Mouse (Mus musculus): ENCODE results near the gene Galnt12. TPM values are rescaled to one million over a fixed set of nuclear protein-coding genes. Genes with fewer than 3 reads are reported as not detected.

Galnt12 gene
- polyA plus RNA-seq, 1 experiment, result 1.3 TPM

DNA sequence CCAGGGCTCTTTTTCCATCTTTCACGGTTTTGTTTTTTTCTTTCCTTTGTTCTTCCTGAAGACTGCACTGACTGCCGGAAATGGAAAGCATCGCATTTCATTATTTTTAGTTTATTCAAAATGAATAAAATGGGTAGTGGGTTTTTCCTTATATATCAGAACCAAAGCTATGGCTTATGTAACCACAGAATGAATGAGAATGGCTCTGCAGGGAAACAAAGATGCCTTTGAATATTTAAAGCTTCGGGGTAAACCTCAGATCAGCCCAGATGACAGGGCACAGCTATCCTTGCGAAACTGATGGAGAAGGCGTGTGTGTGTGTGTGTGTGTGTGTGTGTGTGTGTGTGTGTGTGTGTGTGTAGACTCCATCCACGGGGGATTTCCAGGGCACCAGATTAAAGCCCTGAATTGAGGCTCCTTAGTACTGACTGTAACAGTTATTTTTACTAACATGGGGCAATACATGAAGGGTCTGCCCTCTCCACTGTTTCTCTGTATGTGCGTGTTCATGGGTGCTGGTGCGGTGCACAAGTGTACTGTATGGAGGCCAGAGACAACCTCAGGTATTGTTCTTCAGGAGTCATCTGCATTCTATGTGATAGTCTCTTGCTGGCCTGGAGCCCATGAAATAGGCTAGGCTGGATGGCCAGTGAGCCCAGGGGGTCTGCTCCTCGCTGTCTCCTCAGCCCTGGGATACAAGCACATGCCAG lies 49.9 kb downstream of the Galnt12 start:
- DNase-seq, result no peak
- Histone ChIP-seq H3K4me1 (ENCODE audit: control insufficient read depth, insufficient read depth, low read length) (no peaks in the 10 kb centered on the region; the same call in 1 of the 2 replicates), H3K27me3 (ENCODE audit: control insufficient read depth, insufficient read depth, low read length) (no peaks in the 10 kb centered on the region), H3K27ac (ENCODE audit: insufficient read depth, low read length) (no peak overlapping the region), H3K4me3 (replicated peaks; ENCODE audit: insufficient read depth, low read depth, low read length) (no peak overlapping the region)
- TF ChIP-seq POLR2A (IDR thresholded peaks at IDR 0.05; ENCODE audit: borderline replicate concordance, insufficient read depth, low read length) (no peak), CTCF (IDR thresholded peaks at IDR 0.05; ENCODE audit: borderline replicate concordance, insufficient read depth, low read depth, low read length) (no peak)
- 71% methylated on average over 10 of the region's 10 CpGs for WGBS

DNA sequence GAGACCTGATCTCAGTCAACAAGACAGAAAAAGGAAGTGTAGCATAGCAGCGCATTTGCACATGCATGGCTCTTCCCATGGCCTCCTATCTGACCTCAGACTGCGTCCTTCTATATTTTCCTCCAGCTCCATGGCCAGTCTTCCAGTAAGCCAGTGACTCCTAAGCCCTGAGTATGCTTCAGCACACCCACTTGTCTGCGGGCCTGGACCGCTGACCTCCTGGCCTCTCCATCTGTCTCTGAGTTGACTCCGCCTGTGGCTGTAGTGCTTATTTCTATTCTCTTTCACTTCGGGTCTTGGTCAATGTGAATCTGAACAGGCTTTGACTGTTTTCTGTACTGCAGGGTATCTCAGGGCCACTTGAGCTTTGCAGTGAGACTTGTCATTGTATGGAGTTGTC lies 52.1 kb downstream of the Galnt12 start:
- no peaks in the 10 kb centered on the region; the same call in 1 of the 2 replicates for H3K4me1 ChIP-seq (ENCODE audit: control insufficient read depth, insufficient read depth, low read length)

DNA sequence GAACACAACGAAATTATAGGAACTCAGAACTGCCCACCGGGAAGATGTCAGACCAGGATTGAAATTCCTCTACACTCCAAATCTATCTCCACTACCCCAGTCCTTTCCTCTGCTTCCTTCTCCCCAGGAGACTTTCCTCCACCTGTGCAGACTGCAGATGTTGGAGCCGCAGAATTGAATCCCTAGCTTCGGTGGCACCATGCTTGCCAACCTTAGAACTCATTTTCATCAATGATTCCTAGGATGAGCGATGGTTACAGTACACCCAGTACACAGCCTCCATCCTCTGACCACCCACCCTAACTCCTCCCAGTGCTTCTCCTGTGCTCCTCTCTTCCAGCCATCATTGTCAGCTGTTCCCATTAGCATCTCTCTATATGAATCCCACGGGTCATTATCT lies 53.6 kb downstream of the Galnt12 start:
- no peaks in the 10 kb centered on the region for H3K27me3 ChIP-seq (ENCODE audit: control insufficient read depth, insufficient read depth, low read length)
- no peak overlapping the region for H3K4me3 ChIP-seq (replicated peaks; ENCODE audit: insufficient read depth, low read depth, low read length)
- no peak overlapping the region for H3K27ac ChIP-seq (ENCODE audit: insufficient read depth, low read length)
- no peaks in the 10 kb centered on the region; the same call in 1 of the 2 replicates for H3K4me1 ChIP-seq (ENCODE audit: control insufficient read depth, insufficient read depth, low read length)
- TF ChIP-seq CTCF (IDR thresholded peaks at IDR 0.05; ENCODE audit: borderline replicate concordance, insufficient read depth, low read depth, low read length), result no peak
- no peak for TF ChIP-seq POLR2A (IDR thresholded peaks at IDR 0.05; ENCODE audit: borderline replicate concordance, insufficient read depth, low read length)
- DNase-seq, result no peak
- WGBS, result 84% methylated on average over 6 of the region's 6 CpGs

More for the DNA sequence above, 52.1 kb downstream of the Galnt12 start:
- Histone ChIP-seq H3K4me3 (replicated peaks; ENCODE audit: insufficient read depth, low read depth, low read length) (no peak overlapping the region), H3K27ac (ENCODE audit: insufficient read depth, low read length) (no peak overlapping the region), H3K27me3 (ENCODE audit: control insufficient read depth, insufficient read depth, low read length) (no peaks in the 10 kb centered on the region)
- DNase-seq, result no peak
- no peak for TF ChIP-seq CTCF (IDR thresholded peaks at IDR 0.05; ENCODE audit: borderline replicate concordance, insufficient read depth, low read depth, low read length)
- no peak for TF ChIP-seq POLR2A (IDR thresholded peaks at IDR 0.05; ENCODE audit: borderline replicate concordance, insufficient read depth, low read length)
- 80% methylated on average over 6 of the region's 6 CpGs for WGBS

DNA sequence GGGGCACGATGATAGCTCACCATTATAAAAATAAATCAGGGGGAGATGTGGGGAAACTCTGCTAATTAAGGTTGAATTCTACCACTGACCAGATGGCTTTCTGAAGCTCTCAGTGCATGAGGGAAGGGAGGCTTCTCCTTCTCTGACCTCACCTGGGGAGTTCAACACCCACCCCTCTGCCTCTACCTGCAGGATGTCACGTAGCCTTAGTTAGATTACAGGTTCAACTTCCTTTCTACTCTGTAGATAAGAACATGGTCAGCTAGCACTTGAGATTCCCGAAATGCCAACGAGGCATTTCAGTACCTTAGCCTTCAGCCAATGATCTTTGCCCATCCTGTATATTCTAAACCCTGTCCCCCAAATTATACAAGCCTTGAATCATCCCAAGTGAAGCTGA lies 54.9 kb downstream of the Galnt12 start:
- Histone ChIP-seq H3K4me3 (replicated peaks; ENCODE audit: insufficient read depth, low read depth, low read length) (no peak overlapping the region), H3K4me1 (ENCODE audit: control insufficient read depth, insufficient read depth, low read length) (no peaks in the 10 kb centered on the region; the same call in 1 of the 2 replicates), H3K27me3 (ENCODE audit: control insufficient read depth, insufficient read depth, low read length) (no peaks in the 10 kb centered on the region), H3K27ac (ENCODE audit: insufficient read depth, low read length) (no peak overlapping the region)
- 94% methylated on average over 4 of the region's 4 CpGs for WGBS
- no peak for TF ChIP-seq CTCF (IDR thresholded peaks at IDR 0.05; ENCODE audit: borderline replicate concordance, insufficient read depth, low read depth, low read length)
- no peak for TF ChIP-seq POLR2A (IDR thresholded peaks at IDR 0.05; ENCODE audit: borderline replicate concordance, insufficient read depth, low read length)
- DNase-seq, result no peak

DNA sequence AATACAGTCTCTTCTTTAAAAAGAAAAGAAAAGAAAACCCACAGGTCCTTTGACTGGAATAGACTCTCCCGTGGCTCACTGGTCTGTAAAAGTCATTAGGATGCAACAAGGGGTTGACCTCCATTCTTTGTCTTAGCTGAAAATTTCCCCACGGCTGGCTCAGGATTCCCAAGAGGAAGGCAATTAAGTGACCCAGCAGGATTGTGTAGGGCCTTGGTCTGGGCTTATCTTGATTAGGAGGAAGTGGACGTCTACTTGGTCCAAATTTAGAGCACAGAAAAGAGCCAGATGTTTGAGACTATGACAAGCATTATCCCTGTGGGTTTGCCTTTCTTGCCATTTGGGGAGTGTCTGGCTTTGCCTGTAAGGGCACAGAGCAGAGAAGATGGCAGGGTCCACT lies 58.3 kb downstream of the Galnt12 start:
- Histone ChIP-seq H3K4me3 (replicated peaks; ENCODE audit: insufficient read depth, low read depth, low read length) (no peak overlapping the region), H3K27me3 (ENCODE audit: control insufficient read depth, insufficient read depth, low read length) (no peaks in the 10 kb centered on the region), H3K27ac (ENCODE audit: insufficient read depth, low read length) (no peak overlapping the region), H3K4me1 (ENCODE audit: control insufficient read depth, insufficient read depth, low read length) (no peaks in the 10 kb centered on the region)
- no peak for TF ChIP-seq CTCF (IDR thresholded peaks at IDR 0.05; ENCODE audit: borderline replicate concordance, insufficient read depth, low read depth, low read length)
- TF ChIP-seq POLR2A (IDR thresholded peaks at IDR 0.05; ENCODE audit: borderline replicate concordance, insufficient read depth, low read length), result no peak
- 29% methylated on average over 3 of the region's 3 CpGs for WGBS
- DNase-seq, result no peak

DNA sequence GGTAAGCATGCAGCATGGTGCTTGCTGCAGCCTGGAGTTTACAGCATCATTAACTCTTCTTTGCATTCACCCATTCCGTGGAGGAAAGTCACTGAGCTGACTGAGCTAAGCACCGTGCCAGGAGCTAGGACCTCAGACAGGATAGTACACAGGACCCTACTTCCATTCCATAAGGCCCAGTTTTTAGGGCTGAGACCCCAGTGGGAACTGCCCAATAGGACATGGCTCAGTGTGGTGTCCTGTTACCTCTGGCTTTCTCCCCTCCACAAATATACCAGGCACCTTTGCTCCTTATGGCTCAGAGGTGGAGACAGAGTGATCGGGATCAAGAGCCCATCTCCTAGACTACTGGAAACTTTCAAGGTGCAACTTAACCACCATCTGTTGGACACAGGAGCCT lies 59.1 kb downstream of the Galnt12 start:
- no peak for TF ChIP-seq POLR2A (IDR thresholded peaks at IDR 0.05; ENCODE audit: borderline replicate concordance, insufficient read depth, low read length)
- TF ChIP-seq CTCF (IDR thresholded peaks at IDR 0.05; ENCODE audit: borderline replicate concordance, insufficient read depth, low read depth, low read length), result no peak
- Histone ChIP-seq H3K27me3 (ENCODE audit: control insufficient read depth, insufficient read depth, low read length) (no peaks in the 10 kb centered on the region), H3K4me3 (replicated peaks; ENCODE audit: insufficient read depth, low read depth, low read length) (no peak overlapping the region), H3K4me1 (ENCODE audit: control insufficient read depth, insufficient read depth, low read length) (no peaks in the 10 kb centered on the region), H3K27ac (ENCODE audit: insufficient read depth, low read length) (no peak overlapping the region)
- no peak for DNase-seq
- 92% methylated on average over 3 of the region's 3 CpGs for WGBS

DNA sequence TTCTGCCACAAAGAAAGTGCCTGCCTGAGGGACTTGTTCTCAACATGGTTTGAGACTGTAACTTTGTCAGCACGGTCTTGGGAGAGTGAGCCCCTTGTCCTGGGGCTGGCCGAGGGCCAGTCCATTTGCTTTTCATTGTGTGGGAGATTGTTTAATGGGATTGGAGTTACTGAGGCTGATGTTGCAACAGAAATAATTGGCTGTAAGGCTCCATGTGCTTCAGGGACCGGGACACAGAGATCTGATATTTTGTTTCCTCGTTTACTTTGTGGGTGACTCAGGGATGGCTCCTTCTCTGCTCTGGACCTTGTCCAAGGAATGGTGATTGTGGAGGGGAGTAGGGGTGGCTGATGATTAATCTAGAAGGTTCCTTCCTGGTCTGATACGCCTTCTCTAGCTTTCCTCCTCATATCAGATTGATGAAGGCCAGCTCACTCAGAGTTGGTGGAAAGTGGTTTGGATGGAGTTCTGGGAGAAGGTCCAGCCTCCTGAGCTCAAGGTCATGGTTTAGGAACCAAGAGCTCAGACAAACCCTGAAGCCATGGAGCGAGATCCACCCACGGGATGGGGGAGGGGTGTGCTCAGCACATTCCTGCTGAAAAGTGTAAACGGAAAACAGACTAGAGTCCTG lies 60.0 kb downstream of the Galnt12 start:
- TF ChIP-seq CTCF (IDR thresholded peaks at IDR 0.05; ENCODE audit: borderline replicate concordance, insufficient read depth, low read depth, low read length) (no peak), POLR2A (IDR thresholded peaks at IDR 0.05; ENCODE audit: borderline replicate concordance, insufficient read depth, low read length) (no peak)

More for the DNA sequence above, 60.0 kb downstream of the Galnt12 start:
- H3K27me3 ChIP-seq (ENCODE audit: control insufficient read depth, insufficient read depth, low read length), result no peaks in the 10 kb centered on the region
- no peak for DNase-seq
- 68% methylated on average over 8 of the region's 8 CpGs for WGBS
- no peaks in the 10 kb centered on the region for H3K4me1 ChIP-seq (ENCODE audit: control insufficient read depth, insufficient read depth, low read length)
- H3K4me3 ChIP-seq (replicated peaks; ENCODE audit: insufficient read depth, low read depth, low read length), result no peak overlapping the region
- no peak overlapping the region for H3K27ac ChIP-seq (ENCODE audit: insufficient read depth, low read length)
